Mouse (Mus musculus): ENCODE results near the gene Rerg.

Gene Rerg

DNA sequence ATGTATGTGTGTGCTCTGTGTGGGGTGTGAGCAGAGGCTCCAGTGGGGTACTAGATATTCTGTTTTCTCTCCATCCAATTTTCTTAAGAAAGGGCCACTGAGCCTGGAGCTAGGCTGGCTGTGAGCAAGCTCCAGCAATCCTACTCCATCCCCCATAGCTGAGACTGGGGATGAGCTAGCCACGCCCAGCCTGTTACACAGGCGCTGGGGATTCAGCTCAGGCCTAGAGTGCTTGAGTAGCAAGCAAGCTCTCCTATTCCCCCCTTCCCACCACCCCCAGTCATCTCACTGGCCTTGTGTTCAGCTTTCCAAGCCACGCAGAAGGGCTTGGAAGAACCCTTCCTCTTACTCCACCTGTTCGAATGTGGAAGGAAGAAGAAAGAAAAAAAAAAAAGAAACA is 7.2 kb downstream of the Rerg start:
- DNase-seq (ENCODE audit: low read depth, low spot score), result no peak

- no peak for DNase-seq (ENCODE audit: low read depth, low spot score)
These were observed 7.8 kb downstream of the Rerg start for GRCm38 (mm10) chr6:137162481-137162880.

GRCm38 (mm10) chr6:137161491-137162088 is 8.7 kb downstream of the Rerg start:
- DNase-seq (ENCODE audit: low read depth, low spot score), result no peak

DNA sequence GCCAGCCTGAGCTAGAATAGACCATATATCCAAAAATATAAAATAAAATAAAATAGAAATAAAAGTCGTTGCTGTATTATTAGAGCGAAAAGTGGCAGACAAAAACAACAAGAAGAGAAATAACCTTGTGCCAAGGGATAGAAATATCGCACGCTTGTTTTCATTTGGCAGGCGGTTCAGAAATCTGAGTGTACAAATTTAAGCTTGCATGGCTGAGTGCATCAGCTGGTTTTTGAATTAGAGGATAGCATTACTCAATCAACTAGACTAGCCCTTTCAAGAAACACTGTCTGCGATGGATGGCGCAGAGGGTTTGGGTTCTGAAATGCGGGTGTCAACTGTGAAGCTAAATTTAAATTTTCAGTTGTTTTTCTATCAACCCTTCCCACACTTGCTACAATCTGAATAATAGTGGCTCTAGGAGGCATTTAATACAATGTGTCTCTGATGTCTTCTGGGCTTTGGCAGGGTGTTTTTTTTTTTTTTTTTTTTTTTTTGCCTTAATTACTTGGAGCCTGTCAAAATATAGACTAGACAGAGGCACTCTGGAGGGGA is 10.8 kb downstream of the Rerg start:
- DNase-seq (ENCODE audit: low read depth, low spot score), result no peak

GRCm38 (mm10) chr6:137156437-137157219 is 13.7 kb downstream of the Rerg start:
- no peak for DNase-seq (ENCODE audit: low read depth, low spot score)

GRCm38 (mm10) chr6:137155196-137156137 is 14.8 kb downstream of the Rerg start:
- no peak for DNase-seq (ENCODE audit: low read depth, low spot score)

GRCm38 (mm10) chr6:137153021-137153420 is 17.3 kb downstream of the Rerg start:
- DNase-seq (ENCODE audit: low read depth, low spot score), result no peak

DNA sequence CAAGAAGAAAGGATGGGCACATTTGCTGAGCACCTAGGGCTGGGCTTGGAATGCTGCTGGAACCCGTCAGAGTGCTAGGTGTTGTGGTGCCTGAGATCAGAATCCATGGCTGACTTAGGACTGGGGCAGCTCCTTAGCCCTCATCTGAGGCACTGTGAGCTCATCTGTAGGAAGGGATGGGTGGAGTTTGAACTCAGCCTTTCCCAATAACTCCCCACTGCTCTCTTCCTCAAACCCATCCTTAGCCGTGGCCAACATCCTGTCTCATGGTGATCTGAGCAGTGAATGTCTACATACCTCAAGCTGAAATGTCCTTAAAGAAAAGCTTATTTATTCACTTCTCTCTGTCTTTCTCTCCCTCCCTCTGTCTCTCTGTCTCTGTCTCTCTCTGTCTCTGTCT is 19.3 kb downstream of the Rerg start:
- DNase-seq (ENCODE audit: low read depth, low spot score), result no peak

DNA sequence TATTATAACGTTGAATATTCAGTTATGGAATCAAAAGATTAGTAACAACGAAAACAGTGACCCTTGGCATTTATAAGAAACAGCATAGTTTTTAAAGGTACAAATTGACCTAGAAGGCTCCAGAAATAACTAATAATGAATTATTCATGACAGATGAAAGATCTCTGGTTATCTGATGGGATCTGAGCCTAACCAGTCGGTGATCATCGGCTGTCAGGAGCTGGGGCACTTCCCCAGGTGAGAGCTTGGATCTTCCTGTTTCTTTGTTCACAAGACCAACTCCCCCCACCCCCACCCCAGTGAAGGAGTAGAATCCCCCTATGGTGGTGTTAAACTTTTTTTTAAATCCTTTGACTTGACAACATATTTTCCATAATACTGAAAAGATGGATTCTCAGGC is 20.5 kb downstream of the Rerg start:
- DNase-seq (ENCODE audit: low read depth, low spot score), result no peak

- DNase-seq (ENCODE audit: low read depth, low spot score), result no peak
These were observed 23.4 kb downstream of the Rerg start for GRCm38 (mm10) chr6:137146910-137147309.

- DNase-seq (ENCODE audit: low read depth, low spot score), result no peak
These were observed 24.7 kb downstream of the Rerg start for GRCm38 (mm10) chr6:137145611-137146010.

- DNase-seq (ENCODE audit: low read depth, low spot score), result no peak
These were observed 25.2 kb downstream of the Rerg start for GRCm38 (mm10) chr6:137144958-137145535.

DNA sequence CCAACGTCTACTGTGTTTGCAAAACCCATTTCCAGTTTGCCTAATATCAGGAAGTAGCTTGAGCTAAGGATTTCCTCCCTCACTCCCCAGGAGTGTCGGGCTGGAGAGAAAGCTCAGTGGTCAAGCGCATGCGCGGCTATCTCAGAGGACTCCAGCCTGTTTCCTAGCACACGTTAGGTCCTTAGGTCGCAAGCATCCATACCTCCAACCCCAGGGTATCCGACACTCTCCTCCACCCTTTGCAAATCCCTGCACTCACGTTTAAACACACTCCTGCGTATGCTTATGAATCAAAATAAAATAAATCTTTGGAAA is 25.8 kb downstream of the Rerg start:
- DNase-seq (ENCODE audit: low read depth, low spot score), result no peak

DNA sequence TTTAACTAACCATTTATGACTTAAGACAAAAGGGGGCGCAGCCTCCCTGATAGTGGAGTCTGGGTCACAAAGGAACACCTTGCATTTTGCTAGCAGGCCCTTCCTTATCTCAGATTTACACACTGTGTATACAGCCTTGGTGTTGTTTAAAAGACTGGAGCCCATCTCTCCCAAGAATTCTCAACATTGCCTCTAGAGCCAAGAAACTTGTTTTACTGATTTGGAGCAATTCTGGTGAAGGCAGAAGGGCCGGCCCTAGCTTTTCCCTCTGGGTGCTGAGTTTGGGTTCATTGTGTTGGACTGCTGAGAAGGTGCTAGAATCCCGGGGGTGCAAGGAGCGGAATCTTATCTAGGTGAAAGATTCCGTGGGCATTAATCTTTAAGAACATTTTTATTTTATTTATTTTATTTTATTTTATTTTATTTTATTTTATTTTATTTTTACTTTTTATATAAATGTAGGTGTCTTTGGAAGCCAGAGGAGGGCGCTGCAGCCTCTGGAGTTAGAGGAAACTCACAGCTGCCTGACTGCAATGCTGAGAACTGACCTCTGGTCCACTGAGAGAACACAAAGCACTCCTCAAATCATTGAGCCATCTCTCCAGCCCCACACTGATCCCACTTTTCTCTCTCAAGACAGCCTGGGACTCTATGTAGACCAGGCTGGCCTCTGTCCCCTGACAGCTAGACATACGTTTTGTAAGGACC is 26.3 kb downstream of the Rerg start:
- DNase-seq (ENCODE audit: low read depth, low spot score), result no peak

GRCm38 (mm10) chr6:137142796-137143195 is 27.5 kb downstream of the Rerg start:
- no peak for DNase-seq (ENCODE audit: low read depth, low spot score)

- no peak for DNase-seq (ENCODE audit: low read depth, low spot score)
These were observed 29.0 kb downstream of the Rerg start for GRCm38 (mm10) chr6:137141247-137141820.

GRCm38 (mm10) chr6:137138822-137139221 is 31.5 kb downstream of the Rerg start:
- no peak for DNase-seq (ENCODE audit: low read depth, low spot score)

DNA sequence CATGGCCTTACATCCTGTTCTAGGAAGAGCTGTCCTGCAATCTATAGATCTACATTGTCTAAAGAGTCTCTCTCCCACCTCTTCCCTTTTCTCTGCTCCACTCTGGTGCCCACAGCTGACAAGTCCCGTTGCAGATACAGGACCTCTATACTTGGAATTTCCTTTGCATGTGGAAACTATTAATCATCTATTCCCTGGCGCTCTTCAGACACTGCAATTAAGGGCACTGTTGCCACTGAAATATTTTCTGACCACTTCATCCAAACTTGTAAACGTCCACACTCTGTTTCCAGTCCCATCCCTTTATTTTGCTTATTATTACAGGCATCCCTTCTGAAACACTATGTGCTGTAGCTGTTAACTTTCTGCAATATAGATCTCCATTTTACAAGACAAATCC is 31.9 kb downstream of the Rerg start:
- no peak for DNase-seq (ENCODE audit: low read depth, low spot score)

DNA sequence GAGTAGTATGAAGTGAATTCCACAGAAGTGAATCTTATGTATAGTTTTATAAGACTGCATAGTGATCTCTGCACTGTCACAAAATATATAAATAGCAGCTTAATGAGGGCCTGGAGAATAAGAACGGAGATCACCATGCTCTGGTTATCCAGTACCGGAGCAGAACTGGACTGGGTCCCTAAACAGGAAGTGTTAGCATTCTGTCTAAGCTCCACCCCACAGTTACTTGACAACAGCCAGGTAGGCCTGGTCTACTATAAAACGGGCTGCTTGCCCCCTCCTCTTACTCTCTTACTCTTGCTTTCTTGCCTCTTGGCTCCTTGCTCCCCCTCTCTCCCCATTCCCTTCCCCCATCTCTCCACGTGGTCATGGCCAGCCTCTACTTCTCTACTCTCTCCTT is 33.9 kb downstream of the Rerg start:
- DNase-seq (ENCODE audit: low read depth, low spot score), result no peak

DNA sequence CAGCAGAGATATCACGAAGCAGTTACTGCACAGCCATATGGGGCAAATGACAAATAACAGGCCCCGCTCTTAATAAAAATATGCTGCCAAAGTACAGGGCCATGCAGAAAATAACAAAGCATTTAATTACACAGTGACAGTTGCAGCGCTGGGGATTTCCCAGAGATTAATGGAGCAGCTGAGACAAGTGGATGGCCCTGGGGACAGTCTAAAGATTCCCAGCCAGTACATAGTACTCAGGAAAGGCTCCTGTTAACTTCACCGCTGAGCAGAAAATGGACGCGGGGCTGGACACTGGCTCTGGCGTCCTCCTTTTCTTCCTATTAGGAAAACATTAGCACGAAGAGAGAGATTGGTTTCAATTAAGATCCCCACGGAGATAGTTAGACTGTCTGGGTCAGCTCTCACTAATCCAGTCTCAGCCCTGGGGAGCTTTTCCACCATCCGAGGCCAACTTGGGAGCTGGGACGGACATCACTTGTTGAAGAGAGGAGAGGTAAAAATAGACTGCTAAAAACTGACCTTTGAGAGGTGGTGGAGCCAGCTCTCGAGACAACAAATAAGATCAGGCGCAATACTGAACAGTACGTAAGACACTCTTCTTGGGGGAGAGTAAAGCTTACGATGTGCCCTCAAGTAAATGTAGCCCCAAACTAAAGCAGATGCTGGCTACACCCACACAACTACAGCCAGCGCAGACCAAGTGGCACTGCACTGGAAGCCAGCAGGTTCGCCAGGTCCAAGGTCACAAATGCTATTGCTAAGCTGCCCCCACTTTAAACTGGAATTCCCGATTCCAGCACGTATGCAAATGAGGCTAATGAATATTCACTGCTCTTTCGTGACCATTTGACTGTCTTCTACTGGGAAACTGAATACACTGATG is 34.5 kb downstream of the Rerg start:
- no peak for DNase-seq (ENCODE audit: low read depth, low spot score)
